Mouse (Mus musculus): ENCODE results near the gene Thumpd2. TPM values are rescaled to one million over a fixed set of nuclear protein-coding genes. Genes with fewer than 3 reads are reported as not detected.

Gene Thumpd2
- polyA plus RNA-seq (2014; fragmentation: Illumina TruSeq; extraction: RNeasy Lipid Tissue Mini Kit (QIAGEN cat#74804); ENCODE audit: low read depth, low replicate concordance) = 3.9 TPM

DNA sequence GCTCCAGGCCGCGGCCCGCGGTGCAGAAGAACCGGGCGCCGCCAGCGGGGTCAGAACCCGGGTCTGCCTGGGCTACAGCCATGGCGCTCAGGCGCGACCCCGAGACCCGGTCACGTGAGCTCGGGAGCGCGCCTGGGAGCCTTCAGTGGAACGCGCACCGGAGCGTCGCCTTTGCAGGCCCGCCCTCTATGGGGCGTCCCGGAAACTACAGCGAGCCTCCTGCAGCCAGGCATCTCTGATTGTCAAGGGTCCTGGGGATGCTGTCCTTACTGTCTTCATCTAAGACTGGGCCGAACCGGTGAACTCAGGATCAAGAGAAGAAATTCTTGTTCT lies at the start of gene Thumpd2:
Gene Thumpd2 (minus strand): TSS at position 104 of the 333 bp plus-strand sequence.

Other genes starting within 250 kb of the Thumpd2 start
- gene Tmem178, start 120.5 kb downstream of the Thumpd2 start, polyA plus RNA-seq (2014; fragmentation: Illumina TruSeq; extraction: RNeasy Lipid Tissue Mini Kit (QIAGEN cat#74804); ENCODE audit: low read depth, low replicate concordance) = 0.26 TPM